Mouse (Mus musculus): ENCODE data around the gene Usp4. TPM values are rescaled to one million over a fixed set of nuclear protein-coding genes. Genes with fewer than 3 reads are reported as not detected.

Gene Usp4
- polyA plus RNA-seq, 1 experiment from 2014 or later, result 127 TPM

- WGBS, result 93% methylated on average over 11 of the region's 11 CpGs
- Histone ChIP-seq H3K4me1 (no peaks in the 10 kb centered on the region), H3K4me3 (no peak overlapping the region), H3K27me3 (replicated peaks; ENCODE audit: low read depth, poor library complexity, severe bottlenecking) (no peaks in the 10 kb centered on the region), H3K9me3 (no peaks in the 10 kb centered on the region), H3K27ac (replicated peaks) (no peak overlapping the region), H3K36me3 (replicated peaks) (no peaks in the 10 kb centered on the region)
- no peak for DNase-seq (ENCODE audit: low spot score)
Observed at GRCm38 (mm10) chr9:108441236-108441919, 93.7 kb downstream of the Usp4 start.

Other genes with a start within 250 kb of the Usp4 start
- gene Bsn, start 157.5 kb upstream of the Usp4 start, polyA plus RNA-seq (2016; fragmentation: Nextera tagmentation; extraction: Ambion mirVana), result 1.4 and 1.7 TPM in 2 replicates
- 70.1 and 73.9 TPM in 2 replicates for gene Dag1, start 83.9 kb upstream of the Usp4 start, polyA plus RNA-seq (2016; fragmentation: Nextera tagmentation; extraction: Ambion mirVana)
- 38.3 and 39.3 TPM in 2 replicates for gene Nicn1, start 57.4 kb upstream of the Usp4 start, polyA plus RNA-seq (2016; fragmentation: Nextera tagmentation; extraction: Ambion mirVana)
- gene Amt, start 51.0 kb upstream of the Usp4 start, polyA plus RNA-seq (2016; fragmentation: Nextera tagmentation; extraction: Ambion mirVana), result 35.9 and 40.8 TPM in 2 replicates
- gene Rhoa, start 41.7 kb upstream of the Usp4 start, polyA plus RNA-seq (2016; fragmentation: Nextera tagmentation; extraction: Ambion mirVana), result 240 and 243 TPM in 2 replicates
- 14.4 and 14.7 TPM in 2 replicates for gene Tcta, start 41.7 kb upstream of the Usp4 start, polyA plus RNA-seq (2016; fragmentation: Nextera tagmentation; extraction: Ambion mirVana)
- 810 and 843 TPM in 2 replicates for gene Gpx1, start 8.9 kb upstream of the Usp4 start, polyA plus RNA-seq (2016; fragmentation: Nextera tagmentation; extraction: Ambion mirVana)
- gene 1700102P08Rik, start 45.0 kb downstream of the Usp4 start, polyA plus RNA-seq (2016; fragmentation: Nextera tagmentation; extraction: Ambion mirVana), result 0.67 and 1.0 TPM in 2 replicates
- 0.93 and 1.1 TPM in 2 replicates for gene Ccdc36, start 80.6 kb downstream of the Usp4 start, polyA plus RNA-seq (2016; fragmentation: Nextera tagmentation; extraction: Ambion mirVana)
- not detected in 2 replicates for gene BC048562, start 88.6 kb downstream of the Usp4 start, polyA plus RNA-seq (2016; fragmentation: Nextera tagmentation; extraction: Ambion mirVana)
- gene Ccdc71, start 112.7 kb downstream of the Usp4 start, polyA plus RNA-seq (2016; fragmentation: Nextera tagmentation; extraction: Ambion mirVana), result 56.6 and 57.5 TPM in 2 replicates
- 21.6 and 24.2 TPM in 2 replicates for gene Klhdc8b, start 113.7 kb downstream of the Usp4 start, polyA plus RNA-seq (2016; fragmentation: Nextera tagmentation; extraction: Ambion mirVana)
- 33.2 and 33.5 TPM in 2 replicates for gene Lamb2, start 131.9 kb downstream of the Usp4 start, polyA plus RNA-seq (2016; fragmentation: Nextera tagmentation; extraction: Ambion mirVana)
- 84.7 and 93.7 TPM in 2 replicates for gene Usp19, start 142.7 kb downstream of the Usp4 start, polyA plus RNA-seq (2016; fragmentation: Nextera tagmentation; extraction: Ambion mirVana)
- 118 and 119 TPM in 2 replicates for gene Qars, start 159.9 kb downstream of the Usp4 start, polyA plus RNA-seq (2016; fragmentation: Nextera tagmentation; extraction: Ambion mirVana)
- gene Qrich1, start 169.0 kb downstream of the Usp4 start, polyA plus RNA-seq (2016; fragmentation: Nextera tagmentation; extraction: Ambion mirVana), result 167 and 168 TPM in 2 replicates
- 235 and 254 TPM in 2 replicates for gene Impdh2, start 212.4 kb downstream of the Usp4 start, polyA plus RNA-seq (2016; fragmentation: Nextera tagmentation; extraction: Ambion mirVana)
- gene Ndufaf3, start 219.6 kb downstream of the Usp4 start, polyA plus RNA-seq (2016; fragmentation: Nextera tagmentation; extraction: Ambion mirVana), result 42.4 and 44.1 TPM in 2 replicates
- gene Dalrd3, start 222.0 kb downstream of the Usp4 start, polyA plus RNA-seq (2016; fragmentation: Nextera tagmentation; extraction: Ambion mirVana), result 191 and 200 TPM in 2 replicates
- gene Wdr6, start 230.9 kb downstream of the Usp4 start, polyA plus RNA-seq (2016; fragmentation: Nextera tagmentation; extraction: Ambion mirVana), result 200 and 215 TPM in 2 replicates
- gene P4htm, start 249.8 kb downstream of the Usp4 start, polyA plus RNA-seq (2016; fragmentation: Nextera tagmentation; extraction: Ambion mirVana), result 7.0 and 7.2 TPM in 2 replicates